Mouse (Mus musculus) inflammation-experienced regulatory T-cells (primary cell): ENCODE measurements around the gene Mvb12b. TPM values are rescaled to one million over a fixed set of nuclear protein-coding genes. Genes with fewer than 3 reads are reported as not detected.

Experiments
- polyA plus RNA-seq, 2 experiments: library from polyadenylated mRNA; unstranded; fragments of 100-300 nt; shearing (Covaris generic); gene quantifications; one replicate each; pipeline ENCODE4 v1.2.1; 2017

Gene Mvb12b
- polyA plus RNA-seq = 10 to 100 TPM; 13.9 to 19.8 TPM

DNA sequence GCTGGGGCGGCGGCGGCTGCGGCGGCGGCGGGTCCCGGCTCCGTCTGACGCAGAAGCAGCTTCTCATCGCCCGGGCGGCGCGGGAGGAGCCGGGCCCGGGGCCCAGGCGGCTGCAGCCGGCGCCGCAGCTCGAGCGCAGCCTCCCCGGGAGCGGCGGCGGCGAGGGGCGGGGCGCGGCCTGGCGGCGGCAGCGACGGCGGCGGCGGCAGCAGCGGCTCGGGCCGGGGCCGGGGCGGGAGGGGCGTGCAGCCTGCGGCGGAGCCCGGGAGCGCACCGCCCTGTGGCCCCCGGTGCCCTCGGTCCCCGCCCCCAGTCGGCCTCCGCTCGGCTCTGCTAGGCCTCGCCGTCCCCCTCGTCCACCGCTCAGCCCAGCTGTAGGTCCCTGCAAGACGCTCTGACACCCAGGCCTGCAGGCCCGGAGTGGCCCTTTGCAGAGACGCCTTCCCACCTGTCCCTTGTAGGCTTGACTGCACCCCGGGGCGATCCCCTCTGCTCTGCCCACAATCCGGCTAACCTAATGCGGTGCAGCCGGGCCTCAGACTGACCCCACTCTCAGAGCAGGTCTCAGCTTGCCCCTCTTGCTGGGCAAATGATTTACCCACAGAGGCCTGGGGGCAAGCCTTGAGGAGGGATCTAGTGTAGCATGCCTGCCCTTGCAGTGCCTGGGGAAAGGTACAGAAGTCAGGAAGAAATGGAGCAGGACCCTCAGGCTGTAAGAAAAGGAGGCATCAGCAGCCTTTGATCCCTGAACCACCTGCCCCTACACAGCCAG lies at the start of gene Mvb12b:
Gene Mvb12b, minus strand, starts transcription at position 619 of the 772 bp plus-strand sequence.

Other genes starting within 250 kb of the Mvb12b start
- not detected for gene Lmx1b, start 247.4 kb downstream of the Mvb12b start, polyA plus RNA-seq